Mouse (Mus musculus) cerebellum, adult 11-12 months (tissue): ENCODE data around the gene Mvp.

Source experiments
- DNase-seq: peaks from one replicate; pipeline ENCODE4 v3.0.0; 2022

Gene Mvp

DNA sequence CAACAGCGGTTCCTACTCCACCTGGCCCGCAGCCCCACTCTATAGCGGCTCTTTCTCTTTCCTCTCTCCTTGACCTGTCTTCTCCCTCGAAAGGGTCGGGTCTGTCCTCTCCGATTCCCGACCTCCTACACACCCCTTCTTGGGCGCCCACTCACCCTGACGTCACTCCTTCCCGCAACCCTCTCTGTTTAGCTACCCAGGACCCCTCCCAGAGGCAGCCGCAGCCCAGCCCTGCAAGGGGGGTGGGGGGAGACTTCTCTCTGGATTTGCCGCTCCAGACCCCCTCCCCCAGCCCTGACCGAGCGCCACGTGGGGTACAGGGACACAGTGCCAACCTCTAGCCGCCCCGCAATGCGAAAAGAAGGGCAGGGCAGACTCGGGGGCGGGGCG lies 65.0 kb downstream of the Mvp start, which contains the start of gene Asphd1:
TSS of gene Asphd1 (minus strand) at position 180 of the 390 bp plus-strand sequence.
- no peak for DNase-seq

DNA sequence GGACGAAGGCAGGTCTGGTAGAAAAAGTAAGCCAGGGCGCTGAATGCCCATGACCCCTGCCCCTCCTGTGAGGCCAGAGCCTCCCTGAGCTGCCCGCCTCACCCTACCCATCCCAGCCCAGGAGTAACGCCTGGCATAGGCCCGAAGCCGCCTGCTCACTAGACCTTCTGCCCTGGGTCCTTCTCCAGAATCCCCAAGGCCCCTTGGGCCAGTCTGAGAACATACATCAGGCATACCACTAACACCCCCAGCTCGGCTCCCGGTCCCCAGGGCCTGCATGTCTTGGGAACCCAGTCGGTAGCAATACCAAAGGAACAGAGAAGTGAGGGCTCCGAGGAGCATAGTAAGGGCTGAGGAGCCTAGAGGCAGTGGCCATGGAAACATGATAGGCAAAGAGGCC lies 65.8 kb downstream of the Mvp start:
- DNase-seq, result peak; percentile 53

DNA sequence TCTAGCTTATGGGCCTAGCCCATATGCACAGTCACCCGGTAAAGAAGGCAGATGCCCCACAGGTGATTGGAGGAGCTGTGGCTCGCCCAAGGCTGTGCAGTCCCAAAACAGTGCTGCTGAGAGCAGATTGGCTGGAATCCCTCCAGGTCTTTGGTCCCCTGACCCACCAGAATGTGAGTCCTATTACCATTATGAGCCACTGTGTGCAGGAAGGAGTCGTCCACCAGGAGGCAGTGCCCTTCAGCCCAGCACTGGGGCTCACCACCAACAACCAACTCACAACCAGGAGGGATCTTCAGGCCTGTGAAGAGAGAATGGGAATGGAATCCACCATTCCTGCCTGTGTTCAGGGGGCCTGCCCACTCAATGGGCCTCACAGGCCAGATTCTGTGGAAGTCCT lies 67.9 kb downstream of the Mvp start:
- no peak for DNase-seq

DNA sequence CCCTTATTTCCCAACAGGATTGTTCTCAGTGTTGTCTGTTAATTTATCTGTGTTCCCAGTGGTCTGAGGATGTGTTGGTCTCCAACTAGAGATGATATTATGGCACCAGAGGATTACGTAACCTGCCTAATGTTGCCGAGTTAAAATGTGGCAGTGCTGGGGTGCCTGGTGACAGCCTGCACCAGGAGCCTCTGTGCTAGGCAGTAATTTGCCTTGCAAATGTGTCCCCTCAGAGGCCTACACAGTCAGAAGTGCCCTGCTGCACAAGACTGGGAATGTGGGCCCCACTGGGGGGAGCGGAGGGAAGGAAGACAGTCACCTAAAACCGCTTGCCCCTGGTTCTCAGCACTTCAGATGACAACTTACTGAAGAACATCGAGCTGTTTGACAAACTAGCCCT lies 72.6 kb downstream of the Mvp start:
- no peak for DNase-seq

DNA sequence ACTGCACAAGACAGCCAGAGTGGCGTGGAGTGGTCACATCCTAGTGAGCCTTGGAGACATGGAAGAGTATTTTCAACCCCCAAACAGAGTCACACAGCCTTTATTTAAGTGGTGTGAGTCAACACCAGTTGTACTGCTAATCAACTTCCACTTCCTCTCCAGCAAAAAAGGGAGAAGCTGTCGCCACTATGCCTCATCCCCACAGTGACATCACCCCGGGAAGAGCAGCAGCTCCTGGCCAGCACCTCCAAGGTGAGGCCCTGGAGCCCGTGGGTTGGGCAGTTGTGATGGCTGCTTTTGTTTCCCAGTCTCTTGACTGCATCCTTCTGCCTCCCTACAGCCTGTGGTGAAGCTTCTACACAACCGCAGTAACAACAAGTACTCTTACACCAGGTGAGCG lies 73.2 kb downstream of the Mvp start:
- no peak for DNase-seq
